Mouse (Mus musculus): ENCODE results near the gene Egfem1. TPM values are rescaled to one million over a fixed set of nuclear protein-coding genes. Genes with fewer than 3 reads are reported as not detected.

Gene Egfem1
- total and polyA plus RNA-seq, 3 experiments: not detected

GRCm38 (mm10) chr3:29381255-29381654 is 299.4 kb downstream of the Egfem1 start:
- no peak for DNase-seq (ENCODE audit: extremely low read depth)
- in situ Hi-C loops (cut with MboI; ENCODE audit: low pct_ligation_motif_present, low pct_unique_long_range_greater_than_20kb, low sequenced_read_pairs): no loop called here
- H3K27ac ChIP-seq (ENCODE audit: insufficient read depth, low read depth): no peak overlapping the region
- no peak overlapping the region for H3K4me2 ChIP-seq (ENCODE audit: insufficient read depth, low read depth, poor library complexity, severe bottlenecking)
- no peaks in the 10 kb centered on the region for H3K4me1 ChIP-seq (ENCODE audit: control insufficient read depth in 1 of 2, insufficient read depth in 2 of 2)
- no peak for TF ChIP-seq ELF1 (IDR thresholded peaks at IDR 0.05; ENCODE audit: low read depth, low read length)
- TF ChIP-seq TCF12 (IDR thresholded peaks at IDR 0.05; ENCODE audit: low read depth, low read length): no peak
- no peak for TF ChIP-seq EP300 (IDR thresholded peaks at IDR 0.05; ENCODE audit: low read length)
- TF ChIP-seq NELFE (IDR thresholded peaks at IDR 0.05; ENCODE audit: low read depth, low read length): no peak
- TF ChIP-seq SMC3 (IDR thresholded peaks at IDR 0.05; ENCODE audit: low read depth, low read length): no peak
- TF ChIP-seq KAT2A (IDR thresholded peaks at IDR 0.05; ENCODE audit: insufficient replicate concordance, low read length): no peak
- no peak for TF ChIP-seq ZC3H11A (IDR thresholded peaks at IDR 0.05; ENCODE audit: low read depth, low read length)
- no peak for TF ChIP-seq E2F4 (IDR thresholded peaks at IDR 0.05; ENCODE audit: insufficient replicate concordance, low read depth, low read length)
- no peak for TF ChIP-seq ZNF384 (IDR thresholded peaks at IDR 0.05; ENCODE audit: low read depth, low read length)
- no peak for TF ChIP-seq PAX5 (IDR thresholded peaks at IDR 0.05; ENCODE audit: low read length)
- no peak for TF ChIP-seq JUN (IDR thresholded peaks at IDR 0.05; ENCODE audit: insufficient read depth, low read depth, low read length)
- TF ChIP-seq ETS1 (conservative IDR thresholded peaks at IDR 0.05; ENCODE audit: low read depth, low read length): no peak
- TF ChIP-seq ZMIZ1 (IDR thresholded peaks at IDR 0.05; ENCODE audit: low read depth, low read length): no peak
- no peak for TF ChIP-seq CHD2 (IDR thresholded peaks at IDR 0.05; ENCODE audit: low read length)
- no peak for TF ChIP-seq NRF1 (IDR thresholded peaks at IDR 0.05; ENCODE audit: low read depth, low read length)
- no peak for TF ChIP-seq IRF4 (IDR thresholded peaks at IDR 0.05; ENCODE audit: low read depth, low read length)
- TF ChIP-seq USF2 (conservative IDR thresholded peaks at IDR 0.05; ENCODE audit: low read depth, low read length): no peak
- H3K79me2 ChIP-seq (replicated peaks; ENCODE audit: control insufficient read depth, extremely low read depth, insufficient read depth, poor library complexity, severe bottlenecking): no peaks in the 10 kb centered on the region
- peaks cover 48% of the 10 kb centered on the region for H3K9me3 ChIP-seq (replicated peaks; ENCODE audit: low read length)
- no peak overlapping the region for H3K4me3 ChIP-seq (replicated peaks in 1 of 3; ENCODE audit: low read depth in 2 of 3, low read length in 2 of 3, poor library complexity in 1 of 3)
- H3K9ac ChIP-seq (ENCODE audit: insufficient read depth, low read depth): no peak overlapping the region
- no peaks in the 10 kb centered on the region for H3K27me3 ChIP-seq (replicated peaks)
- dilution Hi-C loops (cut with MboI; ENCODE audit: extremely low pct_ligation_motif_present, extremely low pct_unique_long_range_greater_than_20kb, low sequenced_read_pairs): no loop called here
- no peaks in the 10 kb centered on the region for H3K36me3 ChIP-seq (replicated peaks in 1 of 2; ENCODE audit: control insufficient read depth in 1 of 2, insufficient read depth in 1 of 2, low read length in 1 of 2)

- Histone ChIP-seq H3K4me1 (ENCODE audit: control insufficient read depth in 1 of 2, insufficient read depth in 2 of 2) (no peaks in the 10 kb centered on the region), H3K79me2 (replicated peaks; ENCODE audit: control insufficient read depth, extremely low read depth, insufficient read depth, poor library complexity, severe bottlenecking) (no peaks in the 10 kb centered on the region), H3K4me2 (ENCODE audit: insufficient read depth, low read depth, poor library complexity, severe bottlenecking) (no peak overlapping the region), H3K9ac (ENCODE audit: insufficient read depth, low read depth) (no peak overlapping the region), H3K36me3 (replicated peaks in 1 of 2; ENCODE audit: control insufficient read depth in 1 of 2, insufficient read depth in 1 of 2, low read length in 1 of 2) (no peaks in the 10 kb centered on the region), H3K27me3 (replicated peaks) (no peaks in the 10 kb centered on the region), H3K4me3 (replicated peaks in 1 of 3; ENCODE audit: low read depth in 2 of 3, low read length in 2 of 3, poor library complexity in 1 of 3) (no peak overlapping the region), H3K9me3 (replicated peaks; ENCODE audit: low read length) (peaks cover 32% of the 10 kb centered on the region), H3K27ac (ENCODE audit: insufficient read depth, low read depth) (no peak overlapping the region)
- TF ChIP-seq EP300 (IDR thresholded peaks at IDR 0.05; ENCODE audit: low read length) (no peak), ZC3H11A (IDR thresholded peaks at IDR 0.05; ENCODE audit: low read depth, low read length) (no peak), ZKSCAN1 (IDR thresholded peaks at IDR 0.05; ENCODE audit: borderline replicate concordance, low read depth, low read length) (no peak), ZNF384 (IDR thresholded peaks at IDR 0.05; ENCODE audit: low read depth, low read length) (no peak), USF2 (conservative IDR thresholded peaks at IDR 0.05; ENCODE audit: low read depth, low read length) (no peak), HCFC1 (IDR thresholded peaks at IDR 0.05; ENCODE audit: low read depth, low read length) (no peak), NRF1 (IDR thresholded peaks at IDR 0.05; ENCODE audit: low read depth, low read length) (no peak), ELF1 (IDR thresholded peaks at IDR 0.05; ENCODE audit: low read depth, low read length) (no peak), MAFK (IDR thresholded peaks at IDR 0.05; ENCODE audit: insufficient replicate concordance, low read length) (no peak), RAD21 (IDR thresholded peaks at IDR 0.05; ENCODE audit: low read depth, low read length) (no peak), NELFE (IDR thresholded peaks at IDR 0.05; ENCODE audit: low read depth, low read length) (no peak), MEF2A (IDR thresholded peaks at IDR 0.05; ENCODE audit: borderline replicate concordance, low read depth, low read length) (no peak), POLR2A (IDR thresholded peaks at IDR 0.05; ENCODE audit: low read depth, low read length) (no peak)
- dilution Hi-C loops (cut with MboI; ENCODE audit: extremely low pct_ligation_motif_present, extremely low pct_unique_long_range_greater_than_20kb, low sequenced_read_pairs) (no loop called here), in situ Hi-C loops (cut with MboI; ENCODE audit: low pct_ligation_motif_present, low pct_unique_long_range_greater_than_20kb, low sequenced_read_pairs) (no loop called here)
- no peak for DNase-seq (ENCODE audit: extremely low read depth)
These were observed 317.2 kb downstream of the Egfem1 start for GRCm38 (mm10) chr3:29399064-29399463.
